Mouse (Mus musculus) skeletal muscle tissue, adult 2 months (tissue): Measurements from ENCODE around the gene Mapkap1.

Experiments used
- DNase-seq: peaks from one replicate; pipeline ENCODE4 v3.0.0-alpha.2; 2012; ENCODE audit warnings: low read depth, low spot score

The Mapkap1 gene

DNA sequence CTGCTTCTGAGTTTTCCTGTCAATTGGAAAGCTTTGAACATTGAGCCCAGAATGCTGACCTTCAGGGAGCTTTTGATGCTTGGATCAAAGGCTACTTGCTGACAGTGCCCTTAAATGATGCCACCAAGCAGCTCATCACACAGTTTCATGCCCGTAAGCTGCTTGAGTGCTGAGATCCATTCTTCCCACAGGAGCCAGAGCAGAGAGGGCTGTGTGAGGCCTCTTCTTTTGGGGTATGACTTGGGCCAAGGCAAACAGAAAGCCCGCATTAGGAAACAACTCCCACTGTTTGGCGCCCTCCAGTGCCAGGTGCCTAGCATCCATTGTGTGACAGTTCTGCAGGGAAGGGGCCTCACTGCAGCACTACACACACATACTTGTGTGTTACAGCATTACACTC is 123.5 kb downstream of the Mapkap1 start:
- no peak for DNase-seq

- no peak for DNase-seq
Observed at GRCm38 (mm10) chr2:34531801-34532298, 125.3 kb downstream of the Mapkap1 start.

- no peak for DNase-seq
Observed at GRCm38 (mm10) chr2:34532394-34532793, 125.8 kb downstream of the Mapkap1 start.

DNA sequence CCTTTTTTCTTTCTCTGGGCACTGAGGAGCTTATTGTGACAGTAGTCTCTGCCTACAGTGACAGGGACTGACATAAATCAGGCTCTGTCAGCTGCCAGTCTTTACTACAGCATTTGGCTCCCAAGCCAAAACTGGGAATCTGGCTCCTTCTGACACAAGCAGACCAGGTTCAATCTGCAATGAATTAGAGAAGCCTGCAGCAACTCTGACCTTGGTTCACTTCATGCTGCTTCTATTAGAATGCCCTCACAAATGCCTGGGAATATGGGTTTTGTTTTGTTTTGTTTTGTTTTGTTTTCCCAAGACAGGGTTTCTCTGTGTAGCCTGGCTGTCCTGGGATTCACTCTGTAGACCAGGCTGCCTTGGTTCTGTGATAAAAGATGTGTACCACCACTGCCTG is 126.7 kb downstream of the Mapkap1 start:
- no peak for DNase-seq

- no peak for DNase-seq
Observed at GRCm38 (mm10) chr2:34534996-34535395, 128.4 kb downstream of the Mapkap1 start.

GRCm38 (mm10) chr2:34537356-34537755 is 130.8 kb downstream of the Mapkap1 start:
- DNase-seq = no peak

DNA sequence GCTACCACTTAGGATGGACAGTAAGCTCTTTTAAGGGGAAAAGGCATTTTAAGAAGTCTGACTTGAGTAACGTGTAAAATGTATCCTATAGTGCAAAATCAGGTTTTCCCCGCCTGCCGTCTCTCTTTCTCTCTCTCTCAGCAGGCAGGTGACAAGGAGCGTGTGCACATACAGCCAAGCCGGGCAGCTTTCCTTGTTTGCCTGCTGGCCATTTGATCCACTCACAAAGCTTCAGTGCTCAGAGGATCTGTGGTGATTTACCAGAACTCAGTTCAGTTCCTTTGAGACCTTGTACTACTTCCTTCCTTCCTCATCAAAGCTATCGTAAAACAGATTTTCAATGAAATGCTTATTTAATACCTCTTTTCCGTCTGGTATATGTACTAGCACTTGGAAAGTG is 137.0 kb downstream of the Mapkap1 start:
- no peak for DNase-seq

DNA sequence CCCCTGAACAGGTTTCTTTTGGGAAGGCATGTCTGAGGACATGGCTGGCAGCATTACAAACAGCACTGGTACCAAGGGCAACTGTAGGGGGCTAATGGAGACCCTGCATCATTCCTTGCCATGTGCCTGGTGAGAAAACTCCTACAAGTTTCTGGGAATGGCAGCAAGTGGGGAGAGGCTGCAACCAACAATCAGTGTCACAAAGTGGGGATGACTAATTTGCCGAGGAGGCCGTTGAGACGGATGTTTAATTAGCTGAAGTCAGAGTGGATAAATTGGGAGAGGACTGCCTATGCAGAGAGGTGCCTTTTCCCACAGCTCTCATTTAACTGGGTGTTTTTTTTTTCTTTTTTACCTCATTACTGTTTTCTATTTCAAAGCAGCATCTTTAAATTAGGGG is 137.4 kb downstream of the Mapkap1 start:
- DNase-seq = no peak

DNA sequence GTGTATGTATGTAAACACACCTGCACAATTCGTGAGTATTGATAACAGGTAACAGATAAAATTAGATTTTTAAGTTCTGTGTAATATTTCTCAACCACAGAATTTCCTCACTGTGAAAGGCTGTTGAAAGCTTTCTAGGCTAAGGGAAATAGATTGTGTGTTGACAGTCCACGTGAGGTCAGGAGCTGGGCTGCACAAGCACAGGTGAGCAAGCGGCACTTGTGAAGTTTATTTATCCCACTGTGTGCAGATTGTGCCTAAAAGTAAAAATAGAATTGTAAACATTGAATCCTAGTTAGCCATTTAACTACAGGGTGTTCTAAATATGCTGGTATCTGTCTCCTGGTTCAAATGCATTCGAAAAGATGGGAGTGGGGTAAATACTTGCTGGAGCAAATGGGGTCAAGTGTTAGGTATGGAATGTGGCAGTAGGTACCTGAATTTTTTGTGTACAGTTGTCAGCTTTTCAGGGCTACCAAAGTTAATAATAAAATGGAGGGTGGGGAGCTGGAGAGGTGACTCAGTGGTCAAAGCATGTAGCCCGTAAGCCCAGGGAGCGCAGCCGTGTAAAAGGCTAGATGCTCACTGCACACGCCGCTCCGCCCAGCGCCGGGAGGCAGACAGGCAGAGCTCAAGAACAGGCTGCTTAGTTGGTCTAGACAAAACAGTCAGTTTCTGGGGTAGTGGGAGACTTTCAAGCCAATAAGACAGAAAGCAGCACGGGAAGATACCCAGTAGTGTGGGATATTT is 138.2 kb downstream of the Mapkap1 start:
- DNase-seq = no peak

GRCm38 (mm10) chr2:34546176-34546677 is 139.7 kb downstream of the Mapkap1 start:
- DNase-seq = no peak

DNA sequence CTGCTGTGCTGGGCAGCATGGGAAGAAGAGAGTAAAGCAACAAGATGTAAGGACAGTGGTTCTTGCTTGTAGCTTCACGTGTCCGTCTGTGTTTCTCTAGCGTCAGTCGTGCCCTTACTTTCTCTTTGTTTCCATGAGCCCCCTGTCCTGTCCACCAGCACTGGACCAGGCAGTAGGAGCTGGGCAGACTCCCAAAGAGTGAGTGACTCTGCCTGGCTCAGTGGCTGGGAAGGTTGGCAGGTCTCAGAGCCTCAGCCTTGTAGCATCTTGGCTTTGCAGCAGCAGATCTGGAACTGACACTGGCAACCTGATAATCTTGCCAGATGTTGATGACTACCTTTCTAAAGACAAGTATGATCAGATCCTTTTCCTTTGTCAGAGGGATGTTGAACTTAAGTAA is 140.9 kb downstream of the Mapkap1 start:
- DNase-seq = no peak

GRCm38 (mm10) chr2:34548961-34549360 is 142.4 kb downstream of the Mapkap1 start:
- no peak for DNase-seq

- no peak for DNase-seq
Observed at GRCm38 (mm10) chr2:34549469-34549868, 142.9 kb downstream of the Mapkap1 start.

GRCm38 (mm10) chr2:34552772-34553171 is 146.2 kb downstream of the Mapkap1 start:
- no peak for DNase-seq

GRCm38 (mm10) chr2:34553580-34554231 is 147.1 kb downstream of the Mapkap1 start:
- no peak for DNase-seq

DNA sequence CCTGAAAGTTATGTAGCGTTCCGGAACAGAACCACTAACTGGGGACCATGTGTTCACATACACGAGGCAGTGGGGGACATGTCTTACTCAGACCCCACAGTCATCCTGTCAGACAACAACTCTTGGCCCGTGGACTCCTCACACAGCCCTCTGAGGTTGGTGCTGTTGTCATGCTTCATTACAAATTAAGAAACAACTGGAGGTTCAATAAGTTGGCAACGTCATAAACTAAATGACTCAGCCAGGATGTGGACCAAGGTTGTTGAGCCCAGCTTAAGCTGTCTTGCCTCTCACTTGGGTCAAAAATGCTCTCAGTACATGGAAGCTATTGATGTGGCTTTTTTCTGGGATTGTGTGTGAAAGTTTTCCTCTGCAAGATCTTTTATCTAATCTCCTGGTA is 153.6 kb downstream of the Mapkap1 start:
- DNase-seq = no peak

- DNase-seq = no peak
Observed at GRCm38 (mm10) chr2:34563089-34563694, 156.6 kb downstream of the Mapkap1 start.

GRCm38 (mm10) chr2:34563865-34564264 is 157.3 kb downstream of the Mapkap1 start:
- no peak for DNase-seq

DNA sequence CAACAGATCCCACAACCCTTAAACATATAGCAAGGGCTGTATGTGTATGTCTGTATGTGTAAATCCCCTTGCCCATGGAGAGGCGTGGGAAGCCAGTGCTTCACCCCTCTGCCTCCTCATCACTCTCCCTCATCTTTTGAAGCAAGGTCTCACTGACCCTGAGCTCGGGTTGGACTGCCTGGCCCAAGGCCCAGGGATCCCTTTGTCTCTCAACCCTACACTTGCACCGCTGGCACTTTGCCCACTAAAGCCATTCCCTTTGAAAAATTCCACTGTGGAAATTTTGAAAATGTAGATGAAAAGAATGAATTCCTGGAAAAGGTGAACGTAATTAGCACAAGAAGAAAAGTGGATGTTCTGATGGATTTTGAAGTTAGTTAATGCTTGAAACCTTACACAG is 159.6 kb downstream of the Mapkap1 start:
- DNase-seq = no peak

DNA sequence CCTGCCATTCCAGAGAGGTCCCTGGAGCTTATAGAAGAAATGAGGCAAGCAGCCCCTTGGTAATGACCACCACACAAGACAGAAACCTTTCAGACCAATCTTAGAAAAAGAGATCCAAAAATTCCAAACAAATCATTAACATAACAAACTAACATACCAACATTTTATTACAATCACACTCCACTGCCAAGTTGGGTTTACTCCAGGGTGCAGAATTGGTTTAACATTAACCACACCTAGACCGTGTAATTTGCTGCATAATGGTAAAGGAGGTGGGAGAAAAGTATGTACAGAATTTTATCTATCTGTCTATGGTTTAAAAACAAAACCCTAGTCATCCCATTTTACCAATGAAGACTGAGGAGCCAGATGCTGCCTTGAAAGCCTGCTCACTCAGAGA is 160.0 kb downstream of the Mapkap1 start:
- no peak for DNase-seq

DNA sequence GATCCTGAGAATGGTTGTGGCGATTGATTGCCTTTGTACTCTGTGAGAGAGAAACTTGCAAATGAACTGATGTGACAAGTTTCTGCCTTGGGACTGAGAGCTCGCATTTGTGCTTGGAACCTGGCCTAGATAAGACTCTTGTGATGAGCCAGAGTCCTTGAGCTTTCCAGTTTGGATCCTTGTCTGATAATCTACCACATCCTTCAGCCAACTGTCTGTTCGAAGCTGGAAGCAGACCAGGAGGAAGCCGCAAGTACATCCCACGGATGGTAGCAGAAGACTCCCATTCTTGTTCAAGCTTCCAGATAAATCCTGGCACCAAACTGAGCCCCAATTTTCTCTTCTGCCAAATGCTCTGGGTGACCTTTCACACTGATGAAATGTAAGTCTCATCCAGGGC is 162.6 kb downstream of the Mapkap1 start:
- DNase-seq = peak; percentile 39

GRCm38 (mm10) chr2:34570378-34570777 is 163.8 kb downstream of the Mapkap1 start:
- DNase-seq = no peak

GRCm38 (mm10) chr2:34571096-34571495 is 164.5 kb downstream of the Mapkap1 start:
- no peak for DNase-seq
